In genomic region chr3:89244982-89245687, GRCm38 (mm10) we compare ENCODE assay signal across 8 mouse cellular contexts. TPM values are rescaled to one million over a fixed set of nuclear protein-coding genes. Genes with fewer than 3 reads are reported as not detected.
DNase-seq lines count a peak whose midpoint lies in the region; ATAC-seq and TF ChIP-seq lines count a peak whose summit lies in the region.

No protein-coding gene starts in this region.

- H3K79me2 ChIP-seq in liver, adult 2 months (ENCODE audit: control insufficient read depth, insufficient read depth, low read length) = no peaks in the 10 kb centered on the region

- 0 out of 2 replicates have a peak overlapping the region, but pooled peaks have one; percentile 15 for H3K4me3 ChIP-seq in liver, adult 2 months (ENCODE audit: insufficient read depth, low read depth, low read length)
- H3K4me3 ChIP-seq in forebrain, embryonic 13.5 days = peak overlapping the region; percentile 74

- peak overlapping the region; percentile 97 for H3K4me2 ChIP-seq in forebrain, embryonic 13.5 days

- peak; percentile 66 for ATAC-seq in forebrain, embryonic 13.5 days

- TF ChIP-seq CTCF in liver, adult 2 months (IDR thresholded peaks at IDR 0.05; ENCODE audit: low read depth, low read length) = no peak
- TF ChIP-seq CTCF in brain, embryonic 14.5 days (IDR thresholded peaks at IDR 0.05; ENCODE audit: borderline replicate concordance, extremely low read depth, insufficient read depth, insufficient read length) = no peak

- no peak for TF ChIP-seq POLR2A in liver, adult 2 months (IDR thresholded peaks at IDR 0.05; ENCODE audit: extremely low read depth, insufficient read depth, low read length)
- peak; percentile 18; the same call in 1 of the 2 replicates for TF ChIP-seq POLR2A in brain, embryonic 14.5 days (IDR thresholded peaks at IDR 0.05; ENCODE audit: borderline replicate concordance, extremely low read depth, insufficient read depth, insufficient read length, poor library complexity, severe bottlenecking)

- H3K36me3 ChIP-seq in liver, adult 2 months (ENCODE audit: control insufficient read depth, insufficient read depth, low read length) = no peaks in the 10 kb centered on the region
- H3K36me3 ChIP-seq in forebrain, embryonic 13.5 days (ENCODE audit: poor library complexity, severe bottlenecking) = peaks cover 45% of the 10 kb centered on the region

- no peaks in the 10 kb centered on the region for H3K9me3 ChIP-seq in forebrain, embryonic 13.5 days (replicated peaks)

- no peak for DNase-seq in liver, adult 2 months (ENCODE audit: extremely low read depth, low read depth, low spot score)
- no peak for DNase-seq in liver
- DNase-seq in brain, embryonic 14.5 days (ENCODE audit: low read depth) = peak; percentile 96
- peak; percentile 72 to 90 for DNase-seq in left cerebral cortex, postnatal 10 days (ENCODE audit: extremely low spot score in 1 of 2, low spot score in 2 of 2)
- DNase-seq in naive thymus-derived CD4-positive, alpha-beta T cell, adult 2 months (ENCODE audit: low read depth) = peak; percentile 66
- peak; percentile 56 for DNase-seq in yolk sac, embryonic 10.5 days (ENCODE audit: low spot score)
- DNase-seq in gastrocnemius, postnatal 10 days = no peak

- no peak overlapping the region for H3K27ac ChIP-seq in liver, adult 2 months (replicated peaks; ENCODE audit: insufficient read depth, low read depth, low read length)
- H3K27ac ChIP-seq in forebrain, embryonic 13.5 days = peak overlapping the region; percentile 94

- 5% methylated on average over 19 of the region's 26 CpGs for WGBS in liver, adult 2 months
- WGBS in forebrain, embryonic 13.5 days = under 1% methylated on average over 18 of the region's 26 CpGs

- H3K4me1 ChIP-seq in liver, adult 2 months (ENCODE audit: control insufficient read depth, insufficient read depth, low read length) = peaks cover 12% of the 10 kb centered on the region; the same call in 1 of the 2 replicates
- peaks cover 52% of the 10 kb centered on the region for H3K4me1 ChIP-seq in forebrain, embryonic 13.5 days

- H3K9ac ChIP-seq in liver, adult 2 months (ENCODE audit: low read depth, low read length) = no peak overlapping the region
- peak overlapping the region; percentile 75 for H3K9ac ChIP-seq in forebrain, embryonic 13.5 days

- H3K27me3 ChIP-seq in liver, adult 2 months (ENCODE audit: control insufficient read depth, insufficient read depth, low read length) = no peaks in the 10 kb centered on the region
- H3K27me3 ChIP-seq in forebrain, embryonic 13.5 days = no peaks in the 10 kb centered on the region

- intact Hi-C loops in left cerebral cortex, postnatal 10 days (cut with DNase I) = loop anchor here (5.0 kb wide), 1 partner anchor 37 kb away; the partner anchor contains the start of gene Efna1

RNA-seq across cellular contexts. Expression of gene Krtcap2, which starts 0.6 kb away (rescaled TPM):
- total RNA-seq in liver, adult 2 months (2014; rRNA removed) = 45.1 and 60.3 TPM in 2 replicates
- 157 and 197 TPM in 2 replicates for polyA plus RNA-seq in liver, adult 2 months (2012; rRNA removed)
- 86.7 and 106 TPM in 2 replicates for polyA plus RNA-seq in brain, embryonic 14.5 days (2012; rRNA removed)
- 221 and 237 TPM in 2 replicates for polyA plus RNA-seq in forebrain, embryonic 13.5 days (2015; fragmentation: Nextera tagmentation; extraction: Ambion mirVana)
- 10 to 100 TPM; 72.1 to 92.1 TPM for total RNA-seq in left cerebral cortex, postnatal 10 days (2021)
- total RNA-seq in gastrocnemius, postnatal 10 days (2021) = 10 to 100 TPM; 78.1 to 93.1 TPM

RNA-seq across cellular contexts. Expression of gene Trim46, which starts 1.0 kb away (rescaled TPM):
- total RNA-seq in liver, adult 2 months (2014; rRNA removed) = 0.07 and 0.18 TPM in 2 replicates
- polyA plus RNA-seq in liver, adult 2 months (2012; rRNA removed) = 0.16 and 0.25 TPM in 2 replicates
- polyA plus RNA-seq in brain, embryonic 14.5 days (2012; rRNA removed) = 131 and 144 TPM in 2 replicates
- 36.6 and 43.2 TPM in 2 replicates for polyA plus RNA-seq in forebrain, embryonic 13.5 days (2015; fragmentation: Nextera tagmentation; extraction: Ambion mirVana)
- 100 to 1,000 TPM; 112 to 118 TPM for total RNA-seq in left cerebral cortex, postnatal 10 days (2021)
- under 1 TPM; 0.70 to 0.86 TPM for total RNA-seq in gastrocnemius, postnatal 10 days (2021)

RNA-seq across cellular contexts. Expression of gene Dpm3, which starts 14.0 kb away (rescaled TPM):
- 102 and 131 TPM in 2 replicates for total RNA-seq in liver, adult 2 months (2014; rRNA removed)
- polyA plus RNA-seq in liver, adult 2 months (2012; rRNA removed) = 243 and 245 TPM in 2 replicates
- polyA plus RNA-seq in brain, embryonic 14.5 days (2012; rRNA removed) = 145 and 269 TPM in 2 replicates
- polyA plus RNA-seq in forebrain, embryonic 13.5 days (2015; fragmentation: Nextera tagmentation; extraction: Ambion mirVana) = 100 and 106 TPM in 2 replicates
- 10 to 100 TPM; 47.1 to 51.1 TPM for total RNA-seq in left cerebral cortex, postnatal 10 days (2021)
- total RNA-seq in gastrocnemius, postnatal 10 days (2021) = 10 to 100 TPM; 47.4 to 54.9 TPM

RNA-seq across cellular contexts. Expression of gene Muc1, which starts 16.3 kb away (rescaled TPM):
- total RNA-seq in liver, adult 2 months (2014; rRNA removed) = 0.60 and 1.7 TPM in 2 replicates
- 1.3 and 1.7 TPM in 2 replicates for polyA plus RNA-seq in liver, adult 2 months (2012; rRNA removed)
- 9.3 and 10.0 TPM in 2 replicates for polyA plus RNA-seq in brain, embryonic 14.5 days (2012; rRNA removed)
- polyA plus RNA-seq in forebrain, embryonic 13.5 days (2015; fragmentation: Nextera tagmentation; extraction: Ambion mirVana) = 2.8 and 3.1 TPM in 2 replicates
- 1 to 10 TPM in 1 of 2 experiments, under 1 TPM in 1; 0.58 to 1.8 TPM for total RNA-seq in left cerebral cortex, postnatal 10 days (2021)
- under 1 TPM; 0.16 to 0.63 TPM for total RNA-seq in gastrocnemius, postnatal 10 days (2021)

RNA-seq across cellular contexts. Expression of gene Mtx1, which starts 18.2 kb away (rescaled TPM):
- 105 and 122 TPM in 2 replicates for total RNA-seq in liver, adult 2 months (2014; rRNA removed)
- 167 and 187 TPM in 2 replicates for polyA plus RNA-seq in liver, adult 2 months (2012; rRNA removed)
- 146 and 201 TPM in 2 replicates for polyA plus RNA-seq in brain, embryonic 14.5 days (2012; rRNA removed)
- 196 and 201 TPM in 2 replicates for polyA plus RNA-seq in forebrain, embryonic 13.5 days (2015; fragmentation: Nextera tagmentation; extraction: Ambion mirVana)
- 100 to 1,000 TPM in 1 of 2 experiments, 10 to 100 TPM in 1; 98.6 to 102 TPM for total RNA-seq in left cerebral cortex, postnatal 10 days (2021)
- 10 to 100 TPM; 55.2 to 57.3 TPM for total RNA-seq in gastrocnemius, postnatal 10 days (2021)

Comparison
In these comparisons a context has a peak if more than half of its experiments do, and no peak if none do; other contexts are left out.
1. DNase-seq: peak in brain, embryonic 14.5 days (single experiment), left cerebral cortex, postnatal 10 days (2 of 2), naive thymus-derived CD4-positive, alpha-beta T cell, adult 2 months (single experiment) and yolk sac, embryonic 10.5 days (single experiment); none in liver, adult 2 months (single experiment), liver (single experiment) and gastrocnemius, postnatal 10 days (single experiment).
2. RNA of gene Trim46, which starts 1.0 kb away (total RNA-seq): 112 to 118 TPM in left cerebral cortex, postnatal 10 days; 0.70 to 0.86 TPM in gastrocnemius, postnatal 10 days and 0.07 to 0.18 TPM in liver, adult 2 months; every median in the first group is over 10 times any median in the second.